Mouse (Mus musculus): ENCODE data around the gene Map3k9.

DNA sequence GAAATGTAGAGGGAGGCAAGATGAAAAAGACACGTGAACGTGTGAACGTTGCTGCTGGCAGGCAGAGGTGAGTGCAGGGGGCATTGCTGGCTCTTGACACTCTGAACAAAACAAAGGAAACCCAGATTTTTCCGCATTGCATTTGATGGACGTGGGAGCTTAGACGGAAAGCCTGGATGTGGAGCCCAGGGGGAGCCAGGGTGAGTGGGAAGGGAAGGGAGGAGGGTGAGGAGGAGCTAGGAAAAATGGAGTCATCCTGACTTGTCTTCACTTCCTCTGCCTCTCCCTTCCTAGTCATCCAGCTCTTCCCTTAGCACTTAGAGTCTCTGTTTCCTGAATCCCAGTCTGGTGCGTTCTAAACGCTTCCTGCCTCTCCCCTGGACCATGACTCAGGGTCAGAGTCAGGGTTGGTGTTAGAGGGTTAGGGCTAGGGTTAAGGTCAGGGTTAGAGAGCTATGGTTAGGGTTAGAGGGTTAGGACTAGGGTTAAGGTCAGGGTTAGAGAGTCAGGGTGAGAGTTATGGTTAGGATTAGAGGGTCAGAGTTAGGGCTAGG is 89.7 kb downstream of the Map3k9 start:
- no peak for TF ChIP-seq CTCF (IDR thresholded peaks at IDR 0.05; ENCODE audit: control insufficient read depth, insufficient read depth, insufficient read length)
- TF ChIP-seq MAX (IDR thresholded peaks at IDR 0.05): no peak
- no peak for TF ChIP-seq CEBPB (IDR thresholded peaks at IDR 0.05; ENCODE audit: low read depth)
